Comparison of ENCODE assay signal across 27 mouse cellular contexts in genomic region chr3:141529599-141529998, GRCm38 (mm10).
DNase-seq lines count a peak whose midpoint lies in the region; ATAC-seq lines count a peak whose summit lies in the region.
"Had no signal": no experiment of that assay in that cellular context is flagged by ENCODE, and none has a peak within 500 bp of the region (broad histone marks: within the 10 kb centered on the region; RNA-seq: fewer than 3 reads in every experiment).

No protein-coding gene starts in this region.

- peaks cover 37% of the 10 kb centered on the region for H3K4me1 ChIP-seq in limb, embryonic 10.5 days
- H3K4me1 ChIP-seq: embryonic facial prominence, embryonic 15.5 days; heart, embryonic 13.5 days; hindbrain, embryonic 12.5 days; hindbrain, embryonic 15.5 days had no signal

- no peak overlapping the region for H3K4me3 ChIP-seq in limb, embryonic 10.5 days
- H3K4me3 ChIP-seq: embryonic facial prominence, embryonic 12.5 days; embryonic facial prominence, embryonic 15.5 days; heart, embryonic 10.5 days; heart, embryonic 13.5 days; hindbrain, embryonic 12.5 days; hindbrain, embryonic 15.5 days had no signal

- peak overlapping the region; percentile 84; the same call in 1 of the 2 replicates for H3K27ac ChIP-seq in limb, embryonic 10.5 days
- H3K27ac ChIP-seq: embryonic facial prominence, embryonic 12.5 days; embryonic facial prominence, embryonic 15.5 days; heart, embryonic 10.5 days; heart, embryonic 13.5 days; hindbrain, embryonic 12.5 days; hindbrain, embryonic 15.5 days had no signal

- ATAC-seq in common myeloid progenitor, adult 5-6 weeks (replicated peaks; ENCODE audit: low read depth, poor library complexity, severe bottlenecking), result 0 out of 2 replicates have a peak, but pooled peaks have one; percentile 32
- peak; percentile 71 for ATAC-seq in megakaryocyte progenitor cell, adult 5-6 weeks (replicated peaks; ENCODE audit: poor library complexity)
- ATAC-seq: forebrain, embryonic 14.5 days; Patski had no signal

- peak; percentile 7 for DNase-seq in A20 (ENCODE audit: low read depth, low spot score)
- DNase-seq in limb, embryonic 10.5 days (ENCODE audit: low spot score), result no peak
- DNase-seq in ovary, postnatal 36 days (ENCODE audit: low spot score), result no peak
- no peak for DNase-seq in heart, adult 8-10 months (ENCODE audit: low spot score)
- no peak for DNase-seq in frontal cortex, postnatal 10 days (ENCODE audit: low spot score in 2 of 2)
- DNase-seq: adrenal gland, postnatal 10 days; adrenal gland, postnatal 36 days; B cell, adult 2 months; cerebellum, adult 18-20 months; cerebellum, adult 9-10 months; cerebellum, postnatal 14 days; gastrocnemius, postnatal 14 days; heart, adult 18-20 months; heart, postnatal 14 days; heart, postnatal 4 days had no signal

- H3K9me3 ChIP-seq in limb, embryonic 10.5 days (replicated peaks), result no peaks in the 10 kb centered on the region
- H3K9me3 ChIP-seq: embryonic facial prominence, embryonic 12.5 days; embryonic facial prominence, embryonic 15.5 days; G1E; heart, embryonic 10.5 days; heart, embryonic 13.5 days; hindbrain, embryonic 12.5 days; hindbrain, embryonic 15.5 days had no signal

- H3K27me3 ChIP-seq in limb, embryonic 10.5 days (ENCODE audit: low read depth, poor library complexity, severe bottlenecking), result no peaks in the 10 kb centered on the region
- H3K27me3 ChIP-seq: CH12.LX; embryonic facial prominence, embryonic 12.5 days; embryonic facial prominence, embryonic 15.5 days; heart, embryonic 13.5 days; hindbrain, embryonic 12.5 days; hindbrain, embryonic 15.5 days; Patski had no signal

- H3K36me3 ChIP-seq in limb, embryonic 10.5 days, result no peaks in the 10 kb centered on the region
- H3K36me3 ChIP-seq: embryonic facial prominence, embryonic 12.5 days; embryonic facial prominence, embryonic 15.5 days; G1E; heart, embryonic 10.5 days; heart, embryonic 13.5 days; hindbrain, embryonic 12.5 days; hindbrain, embryonic 15.5 days had no signal
